Mouse (Mus musculus): ENCODE measurements around the gene Cdc42bpa. TPM values are rescaled to one million over a fixed set of nuclear protein-coding genes. Genes with fewer than 3 reads are reported as not detected.

The Cdc42bpa gene
- polyA plus RNA-seq, 1 experiment from 2014 or later, result 29.5 TPM

- ATAC-seq (ENCODE audit: low FRiP score, low TSS enrichment), result no peak
- Histone ChIP-seq H3K9me3 (ENCODE audit: control insufficient read depth, low read length) (no peaks in the 10 kb centered on the region), H3K4me3 (replicated peaks; ENCODE audit: low read depth, low read length) (no peak overlapping the region), H3K27me3 (ENCODE audit: control insufficient read depth, insufficient read depth, low read length) (no peaks in the 10 kb centered on the region), H3K4me2 (ENCODE audit: low read length) (no peak overlapping the region), H3K9ac (replicated peaks; ENCODE audit: low read length) (no peak overlapping the region), H3K36me3 (ENCODE audit: control insufficient read depth, insufficient read depth, low read length) (no peaks in the 10 kb centered on the region), H3K27ac (replicated peaks; ENCODE audit: low read depth, low read length) (no peak overlapping the region), H3K4me1 (ENCODE audit: control insufficient read depth, insufficient read depth, low read length) (no peaks in the 10 kb centered on the region)
- no peak for DNase-seq
- WGBS, result 68% methylated on average over 3 of the region's 3 CpGs
These were observed 77.2 kb downstream of the Cdc42bpa start for GRCm38 (mm10) chr1:180037461-180037860.

- ATAC-seq (ENCODE audit: low FRiP score, low TSS enrichment) (no peak), DNase-seq (no peak)
- no peak overlapping the region for H3K4me2 ChIP-seq (ENCODE audit: low read length)
- H3K27me3 ChIP-seq (ENCODE audit: control insufficient read depth, insufficient read depth, low read length), result no peaks in the 10 kb centered on the region
- no peak overlapping the region for H3K4me3 ChIP-seq (replicated peaks; ENCODE audit: low read depth, low read length)
- H3K4me1 ChIP-seq (ENCODE audit: control insufficient read depth, insufficient read depth, low read length), result no peaks in the 10 kb centered on the region
- H3K9me3 ChIP-seq (ENCODE audit: control insufficient read depth, low read length), result no peaks in the 10 kb centered on the region
- no peak overlapping the region for H3K27ac ChIP-seq (replicated peaks; ENCODE audit: low read depth, low read length)
- no peak overlapping the region for H3K9ac ChIP-seq (replicated peaks; ENCODE audit: low read length)
- 97% methylated on average over 2 of the region's 2 CpGs for WGBS
- H3K36me3 ChIP-seq (ENCODE audit: control insufficient read depth, insufficient read depth, low read length), result 0 out of 2 replicates have a peak, but pooled peaks cover 6% of the 10 kb centered on the region
These were observed 83.9 kb downstream of the Cdc42bpa start for GRCm38 (mm10) chr1:180044160-180044559.

DNA sequence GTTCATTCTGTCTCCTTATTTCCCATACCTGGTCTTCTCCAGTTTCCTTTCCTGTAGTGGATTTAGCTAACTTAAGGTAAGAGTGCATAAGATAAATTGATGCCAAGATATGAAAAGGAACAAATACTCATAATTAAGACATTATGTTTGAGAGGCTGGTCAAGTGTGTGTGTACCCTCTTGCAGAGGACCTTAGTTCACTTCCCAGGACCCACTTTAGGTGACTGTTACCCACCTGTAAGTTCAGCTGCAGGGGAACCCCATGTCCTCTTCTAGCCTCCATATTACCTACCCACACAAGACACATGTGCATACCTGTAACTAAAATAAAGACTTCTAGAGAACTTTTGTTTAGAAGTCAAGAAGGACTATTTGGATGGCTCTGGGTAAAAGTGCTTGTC lies 84.9 kb downstream of the Cdc42bpa start:
- no peaks in the 10 kb centered on the region for H3K4me1 ChIP-seq (ENCODE audit: control insufficient read depth, insufficient read depth, low read length)
- ATAC-seq (ENCODE audit: low FRiP score, low TSS enrichment), result no peak
- H3K4me3 ChIP-seq (replicated peaks; ENCODE audit: low read depth, low read length), result no peak overlapping the region
- H3K4me2 ChIP-seq (ENCODE audit: low read length), result no peak overlapping the region
- no peaks in the 10 kb centered on the region for H3K27me3 ChIP-seq (ENCODE audit: control insufficient read depth, insufficient read depth, low read length)
- 0 out of 2 replicates have a peak, but pooled peaks cover 6% of the 10 kb centered on the region for H3K36me3 ChIP-seq (ENCODE audit: control insufficient read depth, insufficient read depth, low read length)
- no peak overlapping the region for H3K27ac ChIP-seq (replicated peaks; ENCODE audit: low read depth, low read length)
- no peak overlapping the region for H3K9ac ChIP-seq (replicated peaks; ENCODE audit: low read length)
- no peak for DNase-seq
- H3K9me3 ChIP-seq (ENCODE audit: control insufficient read depth, low read length), result no peaks in the 10 kb centered on the region

- H3K9ac ChIP-seq (replicated peaks; ENCODE audit: low read length), result no peak overlapping the region
- WGBS, result 93% methylated on average over 1 of the region's 1 CpGs
- no peaks in the 10 kb centered on the region for H3K36me3 ChIP-seq (ENCODE audit: control insufficient read depth, insufficient read depth, low read length)
- H3K27ac ChIP-seq (replicated peaks; ENCODE audit: low read depth, low read length), result no peak overlapping the region
- no peaks in the 10 kb centered on the region for H3K4me1 ChIP-seq (ENCODE audit: control insufficient read depth, insufficient read depth, low read length)
- no peak overlapping the region for H3K4me2 ChIP-seq (ENCODE audit: low read length)
- no peaks in the 10 kb centered on the region for H3K9me3 ChIP-seq (ENCODE audit: control insufficient read depth, low read length)
- no peaks in the 10 kb centered on the region for H3K27me3 ChIP-seq (ENCODE audit: control insufficient read depth, insufficient read depth, low read length)
- H3K4me3 ChIP-seq (replicated peaks; ENCODE audit: low read depth, low read length), result no peak overlapping the region
- ATAC-seq (ENCODE audit: low FRiP score, low TSS enrichment) (no peak), DNase-seq (no peak)
These were observed 128.9 kb downstream of the Cdc42bpa start for GRCm38 (mm10) chr1:180089176-180089575.

GRCm38 (mm10) chr1:180098426-180098825 lies 138.2 kb downstream of the Cdc42bpa start:
- ATAC-seq (ENCODE audit: low FRiP score, low TSS enrichment), result no peak
- H3K4me1 ChIP-seq (ENCODE audit: control insufficient read depth, insufficient read depth, low read length), result no peaks in the 10 kb centered on the region

GRCm38 (mm10) chr1:180104567-180104966 lies 144.3 kb downstream of the Cdc42bpa start:
- DNase-seq (no peak), ATAC-seq (ENCODE audit: low FRiP score, low TSS enrichment) (no peak)
- whole genome bisulfite sequencing, result 65% methylated on average over 3 of the region's 3 CpGs

More at GRCm38 (mm10) chr1:180098426-180098825, 138.2 kb downstream of the Cdc42bpa start:
- no peaks in the 10 kb centered on the region for H3K27me3 ChIP-seq (ENCODE audit: control insufficient read depth, insufficient read depth, low read length)
- no peaks in the 10 kb centered on the region for H3K9me3 ChIP-seq (ENCODE audit: control insufficient read depth, low read length)
- WGBS, result 92% methylated on average over 5 of the region's 5 CpGs
- no peak overlapping the region for H3K27ac ChIP-seq (replicated peaks; ENCODE audit: low read depth, low read length)
- H3K9ac ChIP-seq (replicated peaks; ENCODE audit: low read length), result no peak overlapping the region
- no peak overlapping the region for H3K4me3 ChIP-seq (replicated peaks; ENCODE audit: low read depth, low read length)
- DNase-seq, result no peak
- no peak overlapping the region for H3K4me2 ChIP-seq (ENCODE audit: low read length)
- peaks cover 22% of the 10 kb centered on the region for H3K36me3 ChIP-seq (ENCODE audit: control insufficient read depth, insufficient read depth, low read length)

DNA sequence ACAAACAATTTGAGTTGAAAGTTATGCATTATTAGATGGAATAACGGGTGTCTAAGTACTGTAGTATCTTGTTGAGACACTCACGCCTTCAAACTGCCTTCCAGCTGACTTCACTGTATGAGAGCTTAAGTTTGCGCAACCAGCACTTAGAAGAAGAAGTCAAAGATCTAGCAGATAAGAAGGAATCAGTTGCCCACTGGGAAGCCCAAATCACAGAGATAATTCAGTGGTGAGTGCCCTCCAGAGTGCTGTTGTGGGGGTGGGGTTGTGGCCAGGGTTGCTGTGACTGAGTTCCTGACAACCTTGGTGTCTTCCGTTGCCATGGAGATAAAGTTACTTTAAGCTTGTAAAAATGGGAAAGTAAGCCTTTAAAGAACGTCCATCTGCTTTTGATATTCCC lies 148.8 kb downstream of the Cdc42bpa start:
- no peak for ATAC-seq (ENCODE audit: low FRiP score, low TSS enrichment)
- WGBS, result 67% methylated on average over 5 of the region's 5 CpGs
- Histone ChIP-seq H3K36me3 (ENCODE audit: control insufficient read depth, insufficient read depth, low read length) (peaks cover 7% of the 10 kb centered on the region), H3K27me3 (ENCODE audit: control insufficient read depth, insufficient read depth, low read length) (no peaks in the 10 kb centered on the region), H3K9ac (replicated peaks; ENCODE audit: low read length) (no peak overlapping the region), H3K9me3 (ENCODE audit: control insufficient read depth, low read length) (no peaks in the 10 kb centered on the region), H3K4me1 (ENCODE audit: control insufficient read depth, insufficient read depth, low read length) (no peaks in the 10 kb centered on the region), H3K27ac (replicated peaks; ENCODE audit: low read depth, low read length) (no peak overlapping the region), H3K4me2 (ENCODE audit: low read length) (no peak overlapping the region), H3K4me3 (replicated peaks; ENCODE audit: low read depth, low read length) (no peak overlapping the region)
- DNase-seq, result no peak

More at GRCm38 (mm10) chr1:180104567-180104966, 144.3 kb downstream of the Cdc42bpa start:
- H3K4me2 ChIP-seq (ENCODE audit: low read length), result no peak overlapping the region
- no peak overlapping the region for H3K27ac ChIP-seq (replicated peaks; ENCODE audit: low read depth, low read length)
- no peaks in the 10 kb centered on the region for H3K9me3 ChIP-seq (ENCODE audit: control insufficient read depth, low read length)
- no peaks in the 10 kb centered on the region for H3K4me1 ChIP-seq (ENCODE audit: control insufficient read depth, insufficient read depth, low read length)
- H3K4me3 ChIP-seq (replicated peaks; ENCODE audit: low read depth, low read length), result no peak overlapping the region
- H3K36me3 ChIP-seq (ENCODE audit: control insufficient read depth, insufficient read depth, low read length), result 0 out of 2 replicates have a peak, but pooled peaks cover 9% of the 10 kb centered on the region
- H3K9ac ChIP-seq (replicated peaks; ENCODE audit: low read length), result no peak overlapping the region
- no peaks in the 10 kb centered on the region for H3K27me3 ChIP-seq (ENCODE audit: control insufficient read depth, insufficient read depth, low read length)

DNA sequence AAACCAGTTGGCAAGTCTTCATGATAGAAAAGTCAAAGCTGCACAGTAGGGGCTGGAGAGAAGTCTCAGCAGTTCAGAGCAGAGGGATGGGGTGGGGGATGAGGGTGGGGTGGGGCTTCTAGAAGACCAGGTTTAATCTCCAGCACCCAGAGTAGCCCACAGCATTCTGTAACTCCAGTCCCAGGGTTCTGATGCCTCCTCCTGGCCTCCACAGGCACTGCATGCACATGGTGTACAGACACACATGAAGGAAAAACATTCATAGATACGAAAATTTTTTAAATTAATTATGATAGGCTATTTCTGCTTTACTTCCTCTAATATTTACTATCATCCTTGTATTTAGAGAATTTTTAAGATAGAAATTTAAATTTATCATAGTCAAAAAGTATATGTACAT lies 156.3 kb downstream of the Cdc42bpa start:
- no peak overlapping the region for H3K4me3 ChIP-seq (replicated peaks; ENCODE audit: low read depth, low read length)
- no peaks in the 10 kb centered on the region for H3K27me3 ChIP-seq (ENCODE audit: control insufficient read depth, insufficient read depth, low read length)
- ATAC-seq (ENCODE audit: low FRiP score, low TSS enrichment), result no peak
- H3K27ac ChIP-seq (replicated peaks; ENCODE audit: low read depth, low read length), result no peak overlapping the region
- DNase-seq, result peak; percentile 32
- H3K9ac ChIP-seq (replicated peaks; ENCODE audit: low read length), result no peak overlapping the region
- H3K4me2 ChIP-seq (ENCODE audit: low read length), result no peak overlapping the region
- no peaks in the 10 kb centered on the region for H3K4me1 ChIP-seq (ENCODE audit: control insufficient read depth, insufficient read depth, low read length)
- H3K36me3 ChIP-seq (ENCODE audit: control insufficient read depth, insufficient read depth, low read length), result peaks cover 6% of the 10 kb centered on the region
- 88% methylated on average over 1 of the region's 1 CpGs for WGBS
- H3K9me3 ChIP-seq (ENCODE audit: control insufficient read depth, low read length), result no peaks in the 10 kb centered on the region

- Histone ChIP-seq H3K36me3 (ENCODE audit: control insufficient read depth, insufficient read depth, low read length) (peaks cover 3% of the 10 kb centered on the region; the same call in 1 of the 2 replicates), H3K27ac (replicated peaks; ENCODE audit: low read depth, low read length) (no peak overlapping the region), H3K4me1 (ENCODE audit: control insufficient read depth, insufficient read depth, low read length) (no peaks in the 10 kb centered on the region), H3K4me2 (ENCODE audit: low read length) (no peak overlapping the region), H3K4me3 (replicated peaks; ENCODE audit: low read depth, low read length) (no peak overlapping the region), H3K9ac (replicated peaks; ENCODE audit: low read length) (no peak overlapping the region), H3K9me3 (ENCODE audit: control insufficient read depth, low read length) (no peaks in the 10 kb centered on the region), H3K27me3 (ENCODE audit: control insufficient read depth, insufficient read depth, low read length) (no peaks in the 10 kb centered on the region)
- peak; percentile 41 for DNase-seq
- 67% methylated on average over 8 of the region's 8 CpGs for WGBS
- ATAC-seq (ENCODE audit: low FRiP score, low TSS enrichment), result no peak
These were observed 158.0 kb downstream of the Cdc42bpa start for GRCm38 (mm10) chr1:180118233-180118632.
